In genomic region chr2:120484241-120484640, GRCm38 (mm10) we compare ENCODE assay signal across 18 mouse cellular contexts. TPM values are rescaled to one million over a fixed set of nuclear protein-coding genes. Genes with fewer than 3 reads are reported as not detected.
DNase-seq lines count a peak whose midpoint lies in the region; ATAC-seq and TF ChIP-seq lines count a peak whose summit lies in the region.
"Had no signal": no experiment of that assay in that cellular context is flagged by ENCODE, and none has a peak within 500 bp of the region (broad histone marks: within the 10 kb centered on the region; RNA-seq: fewer than 3 reads in every experiment).

No protein-coding gene starts in this region.

- H3K4me2 ChIP-seq in heart, postnatal 0 days (ENCODE audit: low read depth, low read length), result no peak overlapping the region
- H3K4me2 ChIP-seq in heart, embryonic 11.5 days, result no peak overlapping the region
- no peak overlapping the region for H3K4me2 ChIP-seq in kidney, embryonic 14.5 days (replicated peaks; ENCODE audit: low read depth, low read length)
- H3K4me2 ChIP-seq in hindbrain, embryonic 14.5 days (replicated peaks), result no peak overlapping the region
- H3K4me2 ChIP-seq: embryonic facial prominence, embryonic 12.5 days; heart, embryonic 15.5 days; hindbrain, embryonic 15.5 days had no signal

- DNase-seq in heart, postnatal 0 days (ENCODE audit: low spot score), result no peak
- DNase-seq in naive thymus-derived CD4-positive, alpha-beta T cell, adult 2 months (ENCODE audit: low read depth), result peak; percentile 25
- DNase-seq in hindbrain, embryonic 14.5 days (ENCODE audit: low spot score), result no peak
- DNase-seq: adrenal gland, postnatal 14 days; cerebellum, adult 11-12 months; cerebellum, adult 9-10 months; cerebellum, postnatal 25 days; gastrocnemius, postnatal 25 days had no signal

- no peak for TF ChIP-seq CTCF in heart, postnatal 0 days (IDR thresholded peaks at IDR 0.05; ENCODE audit: low read depth)

- H3K27ac ChIP-seq in heart, postnatal 0 days (ENCODE audit: low read depth), result peak overlapping the region; percentile 79; the same call in 1 of the 2 replicates
- H3K27ac ChIP-seq in heart, embryonic 11.5 days (ENCODE audit: low read depth, low read length), result no peak overlapping the region
- H3K27ac ChIP-seq in kidney, embryonic 14.5 days (ENCODE audit: low read depth, low read length), result no peak overlapping the region
- H3K27ac ChIP-seq in hindbrain, embryonic 14.5 days, result no peak overlapping the region
- H3K27ac ChIP-seq: embryonic facial prominence, embryonic 12.5 days; heart, embryonic 15.5 days; hindbrain, embryonic 10.5 days; hindbrain, embryonic 15.5 days had no signal

- H3K4me3 ChIP-seq in heart, postnatal 0 days (ENCODE audit: low read depth, low read length), result no peak overlapping the region
- H3K4me3 ChIP-seq in heart, embryonic 11.5 days (ENCODE audit: low read depth, low read length), result no peak overlapping the region
- H3K4me3 ChIP-seq in kidney, embryonic 14.5 days (ENCODE audit: low read length), result no peak overlapping the region
- no peak overlapping the region for H3K4me3 ChIP-seq in hindbrain, embryonic 14.5 days (replicated peaks; ENCODE audit: low read length)
- H3K4me3 ChIP-seq: embryonic facial prominence, embryonic 12.5 days; heart, embryonic 10.5 days; heart, embryonic 15.5 days; hindbrain, embryonic 10.5 days; hindbrain, embryonic 15.5 days had no signal

- TF ChIP-seq EP300 in heart, postnatal 0 days (IDR thresholded peaks at IDR 0.05; ENCODE audit: low read depth), result no peak

- ATAC-seq in heart, postnatal 0 days (ENCODE audit: insufficient read depth, low read depth), result no peak
- no peak for ATAC-seq in heart, embryonic 11.5 days (replicated peaks; ENCODE audit: insufficient number of reproducible peaks, low FRiP score, low TSS enrichment)
- ATAC-seq in CD4-positive, CD25-positive, alpha-beta regulatory T cell, adult 4 months, result peak; percentile 40
- no peak for ATAC-seq in kidney, embryonic 14.5 days (ENCODE audit: low FRiP score, low TSS enrichment)
- ATAC-seq in hindbrain, embryonic 14.5 days (ENCODE audit: low FRiP score), result no peak
- ATAC-seq: forebrain, embryonic 16.5 days had no signal

- peaks cover 15% of the 10 kb centered on the region for H3K4me1 ChIP-seq in heart, postnatal 0 days (ENCODE audit: control insufficient read depth, insufficient read depth)
- H3K4me1 ChIP-seq in heart, embryonic 11.5 days (ENCODE audit: control insufficient read depth, insufficient read depth, low read length), result peaks cover 6% of the 10 kb centered on the region; the same call in 1 of the 2 replicates
- H3K4me1 ChIP-seq in kidney, embryonic 14.5 days (ENCODE audit: control insufficient read depth, insufficient read depth, low read length), result 0 out of 2 replicates have a peak, but pooled peaks cover 2% of the 10 kb centered on the region
- H3K4me1 ChIP-seq in hindbrain, embryonic 14.5 days (replicated peaks; ENCODE audit: control insufficient read depth, insufficient read depth, low read length), result no peaks in the 10 kb centered on the region
- H3K4me1 ChIP-seq: embryonic facial prominence, embryonic 12.5 days; hindbrain, embryonic 10.5 days; hindbrain, embryonic 15.5 days had no signal

- no peaks in the 10 kb centered on the region for H3K27me3 ChIP-seq in heart, postnatal 0 days (ENCODE audit: control insufficient read depth, insufficient read depth, low read length)
- H3K27me3 ChIP-seq in heart, embryonic 11.5 days (ENCODE audit: control insufficient read depth, insufficient read depth, low read length), result no peaks in the 10 kb centered on the region
- no peaks in the 10 kb centered on the region for H3K27me3 ChIP-seq in kidney, embryonic 14.5 days (ENCODE audit: control insufficient read depth, insufficient read depth, low read length)
- no peaks in the 10 kb centered on the region for H3K27me3 ChIP-seq in hindbrain, embryonic 14.5 days (ENCODE audit: control insufficient read depth, insufficient read depth, low read length)
- H3K27me3 ChIP-seq: embryonic facial prominence, embryonic 12.5 days; heart, embryonic 15.5 days; hindbrain, embryonic 15.5 days had no signal

- H3K9me3 ChIP-seq in heart, postnatal 0 days (replicated peaks; ENCODE audit: control insufficient read depth, low read length), result no peaks in the 10 kb centered on the region
- H3K9me3 ChIP-seq in heart, embryonic 11.5 days (replicated peaks; ENCODE audit: control insufficient read depth, low read length), result no peaks in the 10 kb centered on the region
- no peaks in the 10 kb centered on the region for H3K9me3 ChIP-seq in kidney, embryonic 14.5 days (ENCODE audit: control insufficient read depth, low read length)
- H3K9me3 ChIP-seq in hindbrain, embryonic 14.5 days (ENCODE audit: control insufficient read depth, low read length), result no peaks in the 10 kb centered on the region
- H3K9me3 ChIP-seq: embryonic facial prominence, embryonic 12.5 days; G1E; heart, embryonic 10.5 days; heart, embryonic 15.5 days; hindbrain, embryonic 10.5 days; hindbrain, embryonic 15.5 days had no signal

- WGBS in heart, postnatal 0 days, result 89% methylated on average over 3 of the region's 3 CpGs
- 88% methylated on average over 3 of the region's 3 CpGs for WGBS in heart, embryonic 11.5 days (ENCODE audit: insufficient replicate concordance)
- WGBS in kidney, embryonic 14.5 days, result 95% methylated on average over 3 of the region's 3 CpGs
- WGBS in hindbrain, embryonic 14.5 days, result 91% methylated on average over 3 of the region's 3 CpGs

- H3K36me3 ChIP-seq in heart, postnatal 0 days (replicated peaks; ENCODE audit: control insufficient read depth, insufficient read depth, low read length), result no peaks in the 10 kb centered on the region
- no peaks in the 10 kb centered on the region for H3K36me3 ChIP-seq in heart, embryonic 11.5 days (ENCODE audit: control insufficient read depth, insufficient read depth, low read length)
- no peaks in the 10 kb centered on the region for H3K36me3 ChIP-seq in kidney, embryonic 14.5 days (ENCODE audit: control insufficient read depth, insufficient read depth, low read length)
- no peaks in the 10 kb centered on the region for H3K36me3 ChIP-seq in hindbrain, embryonic 14.5 days (replicated peaks; ENCODE audit: control insufficient read depth, insufficient read depth)
- H3K36me3 ChIP-seq: embryonic facial prominence, embryonic 12.5 days; G1E; heart, embryonic 10.5 days; heart, embryonic 15.5 days; hindbrain, embryonic 10.5 days; hindbrain, embryonic 15.5 days had no signal

- no peak overlapping the region for H3K9ac ChIP-seq in heart, postnatal 0 days (replicated peaks; ENCODE audit: low read depth, low read length)
- no peak overlapping the region for H3K9ac ChIP-seq in heart, embryonic 11.5 days (ENCODE audit: low read depth, low read length)
- H3K9ac ChIP-seq in kidney, embryonic 14.5 days (ENCODE audit: low read depth, low read length), result no peak overlapping the region
- H3K9ac ChIP-seq in hindbrain, embryonic 14.5 days, result no peak overlapping the region
- H3K9ac ChIP-seq: embryonic facial prominence, embryonic 12.5 days; heart, embryonic 15.5 days; hindbrain, embryonic 15.5 days had no signal

RNA-seq across cellular contexts. Expression of gene Capn3, which starts 28.4 kb away (rescaled TPM):
- 0.81 and 1.8 TPM in 2 replicates for total RNA-seq in heart, postnatal 0 days (2014; rRNA removed; ENCODE audit: low replicate concordance)
- polyA plus RNA-seq in heart, postnatal 0 days (2015; fragmentation: Nextera tagmentation; extraction: Ambion mirVana), result 0.77 and 1.6 TPM in 2 replicates
- 5.2 and 7.0 TPM in 2 replicates for polyA plus RNA-seq in heart, embryonic 11.5 days (2014; fragmentation: Nextera tagmentation; extraction: Ambion mirVana)
- 10 to 100 TPM; 59.3 to 94.3 TPM for polyA plus RNA-seq in CD4-positive, CD25-positive, alpha-beta regulatory T cell, adult 4 months (2017; shearing (Covaris generic))
- polyA plus RNA-seq in kidney, embryonic 14.5 days (2014; fragmentation: Nextera tagmentation; extraction: Ambion mirVana), result 1.2 and 1.3 TPM in 2 replicates
- 0.64 and 1.7 TPM in 2 replicates for polyA plus RNA-seq in hindbrain, embryonic 14.5 days (2014; fragmentation: Nextera tagmentation; extraction: Ambion mirVana)
- polyA plus RNA-seq: G1E had no signal
